ENCODE assay signal across 9 mouse cellular contexts in the genomic region with DNA sequence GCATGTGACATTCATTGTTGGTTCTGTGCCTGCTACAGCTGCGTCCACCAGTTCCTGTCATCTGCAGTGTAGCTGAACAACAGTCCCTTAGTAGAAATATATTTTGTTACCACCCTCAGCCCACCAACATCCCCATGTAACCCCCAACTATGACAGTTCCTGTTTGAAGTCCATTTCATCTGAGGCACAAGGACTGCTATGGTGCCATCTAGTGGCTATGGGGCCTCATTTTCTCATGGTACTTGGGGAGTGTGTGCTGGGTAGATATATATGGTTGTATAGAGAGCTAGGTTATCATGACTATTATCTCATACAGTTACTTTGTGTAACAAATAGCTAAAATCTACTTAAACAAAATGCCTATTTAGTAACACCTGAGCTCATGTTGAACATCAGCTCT. TPM values are rescaled to one million over a fixed set of nuclear protein-coding genes. Genes with fewer than 3 reads are reported as not detected.
A peak's percentile ranks its signal among the peaks of the same experiment; 100 is the strongest.
DNase-seq lines count a peak whose midpoint lies in the region; ATAC-seq lines count a peak whose summit lies in the region.
"Had no signal": no experiment of that assay in that cellular context is flagged by ENCODE, and none has a peak within 500 bp of the region (broad histone marks: within the 10 kb centered on the region; RNA-seq: fewer than 3 reads in every experiment).

No protein-coding gene starts in this region.

- H3K9me3 ChIP-seq in midbrain, embryonic 11.5 days (ENCODE audit: control insufficient read depth, low read length), result no peaks in the 10 kb centered on the region
- H3K9me3 ChIP-seq in midbrain, embryonic 15.5 days, result no peaks in the 10 kb centered on the region
- no peaks in the 10 kb centered on the region for H3K9me3 ChIP-seq in limb, embryonic 10.5 days (replicated peaks)
- H3K9me3 ChIP-seq: heart, embryonic 15.5 days had no signal

- H3K36me3 ChIP-seq in midbrain, embryonic 11.5 days (ENCODE audit: control insufficient read depth, insufficient read depth, low read length), result no peaks in the 10 kb centered on the region
- H3K36me3 ChIP-seq in midbrain, embryonic 15.5 days (replicated peaks), result no peaks in the 10 kb centered on the region
- H3K36me3 ChIP-seq in limb, embryonic 10.5 days, result no peaks in the 10 kb centered on the region
- H3K36me3 ChIP-seq: heart, embryonic 15.5 days had no signal

- ATAC-seq in midbrain, embryonic 11.5 days (ENCODE audit: low FRiP score), result no peak
- no peak for ATAC-seq in midbrain, embryonic 15.5 days (replicated peaks)

- DNase-seq in adrenal gland, adult (ENCODE audit: inconsistent age in 2 of 2, low spot score in 1 of 2), result peak; percentile 26 to 80
- DNase-seq in adrenal gland, postnatal 4 days (ENCODE audit: low spot score in 2 of 2), result no peak
- peak; percentile 89 for DNase-seq in midbrain, embryonic 11.5 days (ENCODE audit: low spot score, missing footprints)
- peak; percentile 31 for DNase-seq in c-Kit-positive CD71-positive TER-119-negative erythroid progenitor cells, embryonic 14.5 days (ENCODE audit: low read depth)
- peak; percentile 17 to 31 for DNase-seq in frontal cortex, postnatal 36 days (ENCODE audit: low spot score in 2 of 2)
- DNase-seq in limb, embryonic 10.5 days (ENCODE audit: low spot score), result peak; percentile 50
- DNase-seq in right cerebral cortex, postnatal 4 days, result peak; percentile 21

- H3K4me1 ChIP-seq in midbrain, embryonic 11.5 days (ENCODE audit: control insufficient read depth, insufficient read depth, low read length), result no peaks in the 10 kb centered on the region
- H3K4me1 ChIP-seq in midbrain, embryonic 15.5 days, result no peaks in the 10 kb centered on the region
- no peaks in the 10 kb centered on the region for H3K4me1 ChIP-seq in limb, embryonic 10.5 days
- H3K4me1 ChIP-seq: heart, embryonic 15.5 days had no signal

- H3K4me3 ChIP-seq in midbrain, embryonic 11.5 days (ENCODE audit: low read depth, low read length), result no peak overlapping the region
- no peak overlapping the region for H3K4me3 ChIP-seq in midbrain, embryonic 15.5 days
- no peak overlapping the region for H3K4me3 ChIP-seq in limb, embryonic 10.5 days
- H3K4me3 ChIP-seq: heart, embryonic 15.5 days had no signal

- no peaks in the 10 kb centered on the region for H3K27me3 ChIP-seq in midbrain, embryonic 11.5 days (ENCODE audit: control insufficient read depth, insufficient read depth, low read length)
- no peaks in the 10 kb centered on the region for H3K27me3 ChIP-seq in midbrain, embryonic 15.5 days (replicated peaks)
- H3K27me3 ChIP-seq in limb, embryonic 10.5 days (ENCODE audit: low read depth, poor library complexity, severe bottlenecking), result no peaks in the 10 kb centered on the region
- H3K27me3 ChIP-seq: heart, embryonic 15.5 days had no signal

- H3K4me2 ChIP-seq in midbrain, embryonic 11.5 days, result no peak overlapping the region
- H3K4me2 ChIP-seq in midbrain, embryonic 15.5 days, result no peak overlapping the region
- H3K4me2 ChIP-seq: heart, embryonic 15.5 days had no signal

- no peak overlapping the region for H3K9ac ChIP-seq in midbrain, embryonic 11.5 days (ENCODE audit: low read length)
- no peak overlapping the region for H3K9ac ChIP-seq in midbrain, embryonic 15.5 days
- H3K9ac ChIP-seq: heart, embryonic 15.5 days had no signal

- 38% methylated on average over 1 of the region's 1 CpGs for WGBS in midbrain, embryonic 11.5 days
- 52% methylated on average over 1 of the region's 1 CpGs for WGBS in midbrain, embryonic 15.5 days
- WGBS in limb, embryonic 10.5 days, result 55% methylated on average over 1 of the region's 1 CpGs

- H3K27ac ChIP-seq in midbrain, embryonic 11.5 days (ENCODE audit: low read depth, low read length), result no peak overlapping the region
- H3K27ac ChIP-seq in midbrain, embryonic 15.5 days, result no peak overlapping the region
- no peak overlapping the region for H3K27ac ChIP-seq in limb, embryonic 10.5 days
- H3K27ac ChIP-seq: heart, embryonic 15.5 days had no signal

RNA-seq across cellular contexts. Expression of a gene that starts 39.5 kb away (rescaled TPM):
- total RNA-seq in adrenal gland, postnatal 4 days (2021), result not detected
- polyA plus RNA-seq in midbrain, embryonic 11.5 days (2014; fragmentation: Nextera tagmentation; extraction: Ambion mirVana), result not detected in 2 replicates
- not detected in 2 replicates for polyA plus RNA-seq in midbrain, embryonic 15.5 days (2015; fragmentation: Nextera tagmentation; extraction: Ambion mirVana)
- polyA plus RNA-seq in limb, embryonic 10.5 days (2016; fragmentation: Nextera tagmentation; extraction: Ambion mirVana), result 0.20 TPM in 1 of 2 replicates, not detected in the other
- polyA plus RNA-seq: heart, embryonic 15.5 days had no signal

RNA-seq across cellular contexts. Expression of a gene that starts 40.2 kb away (rescaled TPM):
- not detected for total RNA-seq in adrenal gland, postnatal 4 days (2021)
- polyA plus RNA-seq in midbrain, embryonic 11.5 days (2014; fragmentation: Nextera tagmentation; extraction: Ambion mirVana), result not detected in 2 replicates
- polyA plus RNA-seq in midbrain, embryonic 15.5 days (2015; fragmentation: Nextera tagmentation; extraction: Ambion mirVana), result not detected in 2 replicates
- not detected in 2 replicates for polyA plus RNA-seq in limb, embryonic 10.5 days (2016; fragmentation: Nextera tagmentation; extraction: Ambion mirVana)
- polyA plus RNA-seq: heart, embryonic 15.5 days had no signal

Comparison
In these comparisons a context has a peak if more than half of its experiments do, and no peak if none do; other contexts are left out.
1. DNase-seq: peak in adrenal gland, adult (2 of 2), midbrain, embryonic 11.5 days (single experiment), c-Kit-positive CD71-positive TER-119-negative erythroid progenitor cells, embryonic 14.5 days (single experiment), frontal cortex, postnatal 36 days (2 of 2), limb, embryonic 10.5 days (single experiment) and right cerebral cortex, postnatal 4 days (single experiment); none in adrenal gland, postnatal 4 days (0 of 2).